Comparison of ENCODE assay signal across 31 mouse cellular contexts in the genomic region with DNA sequence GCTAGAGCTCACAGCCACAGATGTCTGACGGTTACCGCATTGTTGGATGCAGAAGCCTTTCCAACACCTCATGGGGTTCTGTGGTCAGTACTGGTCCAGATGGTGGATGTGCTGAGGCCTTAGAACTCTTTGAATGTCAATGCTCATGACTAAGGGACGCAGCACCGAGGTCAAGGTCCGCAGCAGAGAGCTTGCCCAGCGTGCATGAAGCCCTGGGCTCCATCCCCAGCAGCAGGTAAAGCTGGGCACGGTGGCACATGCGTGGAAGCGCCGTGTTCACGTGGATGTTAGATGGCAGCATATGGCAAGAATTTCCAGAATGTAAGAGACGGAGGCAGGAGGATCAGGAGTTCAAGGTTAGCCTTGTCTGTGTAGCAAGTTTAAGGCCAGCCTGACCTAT. TPM values are rescaled to one million over a fixed set of nuclear protein-coding genes. Genes with fewer than 3 reads are reported as not detected.
DNase-seq lines count a peak whose midpoint lies in the region; ATAC-seq and TF ChIP-seq lines count a peak whose summit lies in the region.
"Had no signal": no experiment of that assay in that cellular context is flagged by ENCODE, and none has a peak within 500 bp of the region (broad histone marks: within the 10 kb centered on the region; RNA-seq: fewer than 3 reads in every experiment).

No protein-coding gene starts in this region.

- no peak for TF ChIP-seq CTCF in liver, adult 2 months (IDR thresholded peaks at IDR 0.05; ENCODE audit: low read depth, low read length)
- no peak for TF ChIP-seq CTCF in liver, postnatal 0 days (IDR thresholded peaks at IDR 0.05; ENCODE audit: low read depth)

- no peak overlapping the region for H3K9ac ChIP-seq in liver, adult 2 months (ENCODE audit: low read depth, low read length)
- H3K9ac ChIP-seq in liver, postnatal 0 days (replicated peaks), result no peak overlapping the region; the same call in 1 of the 2 replicates
- H3K9ac ChIP-seq: embryonic facial prominence, embryonic 13.5 days; forebrain, embryonic 12.5 days; heart, embryonic 13.5 days; hindbrain, embryonic 14.5 days; liver, embryonic 13.5 days; midbrain, embryonic 15.5 days; neural tube, embryonic 15.5 days had no signal

- no peaks in the 10 kb centered on the region for H3K9me3 ChIP-seq in liver, postnatal 0 days (ENCODE audit: low read length)
- H3K9me3 ChIP-seq: embryonic facial prominence, embryonic 13.5 days; forebrain, embryonic 12.5 days; G1E; heart, embryonic 13.5 days; liver, embryonic 13.5 days; midbrain, embryonic 15.5 days; neural tube, embryonic 15.5 days had no signal

- TF ChIP-seq POLR2A in liver, adult 2 months (IDR thresholded peaks at IDR 0.05; ENCODE audit: extremely low read depth, insufficient read depth, low read length), result no peak

- no peak overlapping the region for H3K4me2 ChIP-seq in liver, postnatal 0 days (ENCODE audit: low read depth, low read length)
- H3K4me2 ChIP-seq: embryonic facial prominence, embryonic 13.5 days; forebrain, embryonic 12.5 days; heart, embryonic 13.5 days; hindbrain, embryonic 14.5 days; liver, embryonic 13.5 days; midbrain, embryonic 15.5 days; neural tube, embryonic 15.5 days had no signal

- no peak for TF ChIP-seq EP300 in liver, postnatal 0 days (IDR thresholded peaks at IDR 0.05; ENCODE audit: low read depth)

- peak; percentile 77 for DNase-seq in adrenal gland, adult 2 months
- no peak for DNase-seq in adrenal gland, postnatal 14 days
- DNase-seq in kidney, adult 18-20 months, result peak; percentile 67
- DNase-seq in kidney, postnatal 10 days, result no peak
- DNase-seq in liver, adult 2 months (ENCODE audit: extremely low read depth, low read depth, low spot score), result peak; percentile 60
- DNase-seq in liver, postnatal 0 days, result no peak
- DNase-seq: cerebellum, adult 11-12 months; cerebellum, adult 9-11 months; gastrocnemius, postnatal 10 days; heart, postnatal 10 days; left cerebral cortex, postnatal 4 days; liver, embryonic 13.5 days; lung, adult 2 months; lung, postnatal 10 days; right cerebral cortex, postnatal 25 days; spleen, adult 18-20 months; thymus, adult 18-20 months; thymus, postnatal 25 days had no signal

- H3K4me3 ChIP-seq in liver, adult 2 months (ENCODE audit: insufficient read depth, low read depth, low read length), result no peak overlapping the region
- H3K4me3 ChIP-seq in liver, postnatal 0 days (ENCODE audit: low read depth, low read length), result no peak overlapping the region
- H3K4me3 ChIP-seq: embryonic facial prominence, embryonic 13.5 days; forebrain, embryonic 12.5 days; heart, embryonic 13.5 days; liver, embryonic 13.5 days; midbrain, embryonic 15.5 days; neural tube, embryonic 15.5 days had no signal

- H3K36me3 ChIP-seq in liver, adult 2 months (ENCODE audit: control insufficient read depth, insufficient read depth, low read length), result no peaks in the 10 kb centered on the region
- H3K36me3 ChIP-seq in liver, postnatal 0 days (replicated peaks; ENCODE audit: insufficient read depth, low read length), result no peaks in the 10 kb centered on the region
- H3K36me3 ChIP-seq: embryonic facial prominence, embryonic 13.5 days; forebrain, embryonic 12.5 days; G1E; heart, embryonic 13.5 days; liver, embryonic 13.5 days; midbrain, embryonic 15.5 days; neural tube, embryonic 15.5 days had no signal

- H3K27ac ChIP-seq in liver, adult 2 months (replicated peaks; ENCODE audit: insufficient read depth, low read depth, low read length), result peak overlapping the region; percentile 51
- no peak overlapping the region for H3K27ac ChIP-seq in liver, postnatal 0 days (ENCODE audit: low read depth)
- H3K27ac ChIP-seq: embryonic facial prominence, embryonic 13.5 days; forebrain, embryonic 12.5 days; heart, embryonic 13.5 days; hindbrain, embryonic 14.5 days; kidney, postnatal 0 days; liver, embryonic 13.5 days; macrophage; midbrain, embryonic 15.5 days; neural tube, embryonic 15.5 days had no signal

- no peak for ATAC-seq in liver, postnatal 0 days
- no peak for ATAC-seq in erythroid progenitor cell, adult 5-6 weeks (replicated peaks; ENCODE audit: low FRiP score, poor library complexity, severe bottlenecking)
- ATAC-seq: midbrain, embryonic 15.5 days had no signal

- H3K4me1 ChIP-seq in liver, adult 2 months (ENCODE audit: control insufficient read depth, insufficient read depth, low read length), result peaks cover 22% of the 10 kb centered on the region
- peaks cover 6% of the 10 kb centered on the region for H3K4me1 ChIP-seq in liver, postnatal 0 days (ENCODE audit: insufficient read depth)
- H3K4me1 ChIP-seq: embryonic facial prominence, embryonic 13.5 days; forebrain, embryonic 12.5 days; heart, embryonic 13.5 days; midbrain, embryonic 15.5 days; neural tube, embryonic 15.5 days had no signal

- 74% methylated on average over 12 of the region's 12 CpGs for WGBS in liver, adult 2 months
- WGBS in liver, postnatal 0 days (ENCODE audit: insufficient replicate concordance), result 80% methylated on average over 12 of the region's 12 CpGs

- no peaks in the 10 kb centered on the region for H3K27me3 ChIP-seq in liver, adult 2 months (ENCODE audit: control insufficient read depth, insufficient read depth, low read length)
- no peaks in the 10 kb centered on the region for H3K27me3 ChIP-seq in liver, postnatal 0 days (ENCODE audit: insufficient read depth, low read length)
- H3K27me3 ChIP-seq: embryonic facial prominence, embryonic 13.5 days; forebrain, embryonic 12.5 days; heart, embryonic 13.5 days; liver, embryonic 13.5 days; midbrain, embryonic 15.5 days; neural tube, embryonic 15.5 days had no signal

- H3K79me2 ChIP-seq in liver, adult 2 months (ENCODE audit: control insufficient read depth, insufficient read depth, low read length), result no peaks in the 10 kb centered on the region

RNA-seq across cellular contexts. Expression of gene Fam102a, which starts 9.3 kb away (rescaled TPM):
- total RNA-seq in adrenal gland, adult 2 months (2021), result 10 to 100 TPM; 37.1 to 40.8 TPM
- polyA plus RNA-seq in adrenal gland, adult 2 months (2012; rRNA removed), result 40.2 and 43.1 TPM in 2 replicates
- 25.6 and 28.7 TPM in 2 replicates for total RNA-seq in adrenal gland, postnatal 14 days (2021)
- 7.0 and 7.2 TPM in 2 replicates for total RNA-seq in liver, adult 2 months (2014; rRNA removed)
- polyA plus RNA-seq in liver, adult 2 months (2012; rRNA removed), result 10.5 and 11.0 TPM in 2 replicates
- 4.8 and 6.1 TPM in 2 replicates for polyA plus RNA-seq in liver, postnatal 0 days (2015; fragmentation: Nextera tagmentation; extraction: Ambion mirVana)
- 3.6 and 12.6 TPM in 2 replicates for total RNA-seq in erythroid progenitor cell, adult 5-6 weeks (2015; ENCODE audit: low replicate concordance)
- total RNA-seq in erythroid progenitor cell, adult 5-6 weeks (2017; ENCODE audit: low replicate concordance), result 0.77 and 3.0 TPM in 2 replicates

RNA-seq across cellular contexts. Expression of gene Dpm2, which starts 44.8 kb away (rescaled TPM):
- 10 to 100 TPM; 52.7 to 67.4 TPM for total RNA-seq in adrenal gland, adult 2 months (2021)
- 160 and 165 TPM in 2 replicates for polyA plus RNA-seq in adrenal gland, adult 2 months (2012; rRNA removed)
- 47.8 and 61.8 TPM in 2 replicates for total RNA-seq in adrenal gland, postnatal 14 days (2021)
- total RNA-seq in liver, adult 2 months (2014; rRNA removed), result 6.5 and 8.4 TPM in 2 replicates
- 73.7 and 104 TPM in 2 replicates for polyA plus RNA-seq in liver, adult 2 months (2012; rRNA removed)
- polyA plus RNA-seq in liver, postnatal 0 days (2015; fragmentation: Nextera tagmentation; extraction: Ambion mirVana), result 37.0 and 41.7 TPM in 2 replicates
- total RNA-seq in erythroid progenitor cell, adult 5-6 weeks (2015; ENCODE audit: low replicate concordance), result 33.9 and 45.3 TPM in 2 replicates
- 11.8 and 21.1 TPM in 2 replicates for total RNA-seq in erythroid progenitor cell, adult 5-6 weeks (2017; ENCODE audit: low replicate concordance)

RNA-seq across cellular contexts. Expression of gene Pip5kl1, which starts 48.8 kb away (rescaled TPM):
- under 1 TPM in 1 of 2 experiments, not detected in 1; 0.29 TPM for total RNA-seq in adrenal gland, adult 2 months (2021)
- 0.10 TPM in 1 of 2 replicates, not detected in the other for polyA plus RNA-seq in adrenal gland, adult 2 months (2012; rRNA removed)
- 0.23 TPM in 1 of 2 replicates, not detected in the other for total RNA-seq in adrenal gland, postnatal 14 days (2021)
- total RNA-seq in liver, adult 2 months (2014; rRNA removed), result not detected in 2 replicates
- polyA plus RNA-seq in liver, adult 2 months (2012; rRNA removed), result not detected in 2 replicates
- polyA plus RNA-seq in liver, postnatal 0 days (2015; fragmentation: Nextera tagmentation; extraction: Ambion mirVana), result not detected in 2 replicates
- not detected in 2 replicates for total RNA-seq in erythroid progenitor cell, adult 5-6 weeks (2015; ENCODE audit: low replicate concordance)
- not detected in 2 replicates for total RNA-seq in erythroid progenitor cell, adult 5-6 weeks (2017; ENCODE audit: low replicate concordance)
- total RNA-seq: gastrocnemius, postnatal 10 days; heart, postnatal 10 days; hematopoietic stem cell, adult 5-6 weeks had no signal
- polyA plus RNA-seq: heart, embryonic 13.5 days; liver, embryonic 13.5 days; macrophage had no signal

RNA-seq across cellular contexts. Expression of gene 9430097D07Rik, which starts 49.7 kb away (rescaled TPM):
- not detected for total RNA-seq in adrenal gland, adult 2 months (2021)
- not detected in 2 replicates for polyA plus RNA-seq in adrenal gland, adult 2 months (2012; rRNA removed)
- total RNA-seq in adrenal gland, postnatal 14 days (2021), result not detected in 2 replicates
- not detected in 2 replicates for total RNA-seq in liver, adult 2 months (2014; rRNA removed)
- polyA plus RNA-seq in liver, adult 2 months (2012; rRNA removed), result not detected in 2 replicates
- polyA plus RNA-seq in liver, postnatal 0 days (2015; fragmentation: Nextera tagmentation; extraction: Ambion mirVana), result not detected in 2 replicates
- not detected in 2 replicates for total RNA-seq in erythroid progenitor cell, adult 5-6 weeks (2015; ENCODE audit: low replicate concordance)
- total RNA-seq in erythroid progenitor cell, adult 5-6 weeks (2017; ENCODE audit: low replicate concordance), result 0.90 TPM in 1 of 2 replicates, not detected in the other
- total RNA-seq: gastrocnemius, postnatal 10 days; heart, adult 8-10 months; heart, postnatal 10 days; hematopoietic stem cell, adult 5-6 weeks had no signal
- polyA plus RNA-seq: embryonic facial prominence, embryonic 13.5 days; G1E; gonadal fat pad, adult 2 months; liver, embryonic 13.5 days; lung, adult 2 months; macrophage had no signal

Comparison
In these comparisons a context has a peak if more than half of its experiments do, and no peak if none do; other contexts are left out.
1. DNase-seq: peak in adrenal gland, adult 2 months (single experiment), kidney, adult 18-20 months (single experiment) and liver, adult 2 months (single experiment); none in adrenal gland, postnatal 14 days (single experiment), kidney, postnatal 10 days (single experiment) and liver, postnatal 0 days (single experiment).